Mouse (Mus musculus): ENCODE measurements around the gene Tbrg1. TPM values are rescaled to one million over a fixed set of nuclear protein-coding genes. Genes with fewer than 3 reads are reported as not detected.

The Tbrg1 gene
- total RNA-seq (2023) = 65.6 TPM

DNA sequence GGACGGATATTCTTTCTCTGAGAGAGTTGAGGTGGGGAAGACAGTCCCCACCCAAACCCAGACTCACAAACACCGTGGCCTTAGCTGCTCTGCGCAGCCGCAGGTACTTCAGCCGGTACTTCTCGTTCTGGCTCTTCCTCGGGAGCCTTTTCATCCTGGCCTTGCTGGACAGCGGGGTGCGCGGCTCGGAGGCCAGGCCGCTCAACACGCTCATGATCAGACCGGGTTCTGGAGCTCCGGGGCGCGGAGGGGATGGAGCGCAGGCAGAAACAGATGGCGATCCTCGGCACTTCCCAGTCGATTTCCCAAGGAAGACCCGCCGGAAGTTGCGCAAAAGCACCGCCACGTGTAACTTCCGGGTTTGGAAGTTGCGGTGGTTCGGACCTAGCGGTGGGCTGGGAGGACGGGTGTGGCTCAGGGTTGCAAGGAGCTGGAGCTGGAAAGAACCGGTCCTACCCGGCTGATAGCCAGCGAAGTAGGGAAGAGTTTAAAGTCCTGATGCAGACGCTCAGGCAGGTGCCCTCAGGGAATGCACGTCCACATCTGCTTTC, at the start of gene Tbrg1:
Gene Tbrg1, minus strand, starts transcription at position 382 of the 551 bp plus-strand sequence.

DNA sequence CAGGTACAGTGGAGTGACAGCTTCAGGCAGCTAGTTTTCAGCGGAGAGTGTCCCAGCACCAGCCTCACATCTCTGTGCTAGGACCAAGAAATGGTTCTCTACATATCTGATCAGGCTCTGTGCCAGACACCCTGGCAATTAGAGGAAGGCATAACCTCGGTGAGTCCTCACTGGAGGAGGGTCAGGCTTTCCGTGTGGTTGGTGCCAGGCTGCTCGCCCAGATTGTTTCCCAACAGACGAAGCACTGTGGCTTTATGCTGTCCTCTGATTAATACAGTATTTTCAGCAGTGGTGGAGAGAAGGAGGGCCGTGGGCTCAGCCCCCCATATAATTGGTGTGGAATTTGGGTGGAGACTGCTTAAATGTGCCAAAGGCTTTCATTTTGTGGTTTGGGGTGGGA, 12.0 kb upstream of the Tbrg1 start, which contains the start of gene Panx3:
Gene Panx3, minus strand, starts transcription at position 121 of the 400 bp plus-strand sequence.

DNA sequence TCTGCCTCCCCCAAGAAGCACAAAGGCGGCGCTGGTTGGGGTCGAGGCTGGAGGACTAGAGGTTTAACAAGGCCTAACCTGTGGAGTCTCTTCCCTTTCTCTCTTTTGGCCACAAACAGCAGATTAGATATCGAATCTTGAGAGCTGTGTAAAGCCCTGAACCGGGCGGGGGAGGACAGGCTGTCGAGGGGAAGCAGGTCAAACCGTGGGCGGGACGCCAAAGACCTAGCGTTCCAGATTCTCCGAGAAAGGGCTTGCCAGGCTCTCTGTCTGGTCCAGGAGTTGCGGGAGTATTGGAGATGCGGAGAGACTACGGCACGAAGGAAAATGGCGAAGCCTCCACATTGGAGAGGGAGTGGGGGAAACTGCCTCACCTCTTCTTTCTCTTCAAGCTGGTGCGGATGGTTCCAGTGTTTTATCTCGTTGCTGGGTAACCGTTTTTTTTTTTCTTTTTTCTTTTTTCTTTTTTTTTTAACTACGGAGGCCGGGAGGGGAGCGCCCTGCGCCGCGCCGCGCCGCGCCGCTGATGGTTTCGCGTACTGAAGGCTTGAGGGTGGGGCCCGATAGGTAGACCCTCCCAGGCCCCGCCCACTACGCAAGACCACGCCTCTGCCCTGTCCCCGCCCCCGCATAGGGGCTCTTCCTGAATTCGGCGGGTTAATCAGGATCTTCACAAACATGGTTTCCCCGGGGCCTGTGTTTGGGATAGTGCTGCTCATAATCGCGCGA, 43.8 kb downstream of the Tbrg1 start, which contains the start of gene Spa17:
Gene Spa17, minus strand, starts transcription at position 541 of the 729 bp plus-strand sequence.

Other genes starting within 250 kb of the Tbrg1 start
- gene Robo3, start 224.1 kb downstream of the Tbrg1 start, total RNA-seq (2023) = not detected
- gene Msantd2, start 168.0 kb downstream of the Tbrg1 start, total RNA-seq (2023) = 43.1 TPM
- 0.70 TPM for gene Esam, start 129.2 kb downstream of the Tbrg1 start, total RNA-seq (2023)
- not detected for gene Vsig2, start 118.1 kb downstream of the Tbrg1 start, total RNA-seq (2023)
- 4.8 TPM for gene Nrgn, start 104.4 kb downstream of the Tbrg1 start, total RNA-seq (2023)
- 6.8 TPM for gene Siae, start 101.6 kb downstream of the Tbrg1 start, total RNA-seq (2023)
- gene Spa17, start 43.6 kb downstream of the Tbrg1 start, total RNA-seq (2023) = not detected
- not detected for gene Panx3, start 11.9 kb upstream of the Tbrg1 start, total RNA-seq (2023)
- gene Olfr160, start 58.9 kb upstream of the Tbrg1 start, total RNA-seq (2023) = not detected
- not detected for gene Olfr874, start 87.8 kb upstream of the Tbrg1 start, total RNA-seq (2023)
- gene Olfr875, start 114.5 kb upstream of the Tbrg1 start, total RNA-seq (2023) = not detected
- gene Olfr876, start 145.7 kb upstream of the Tbrg1 start, total RNA-seq (2023) = not detected
- gene Olfr877, start 197.0 kb upstream of the Tbrg1 start, total RNA-seq (2023) = not detected
- not detected for gene Olfr145, start 239.4 kb upstream of the Tbrg1 start, total RNA-seq (2023)

All from CD4-positive naive resting alpha-beta T cell, adult 76 days (primary cell).